Mouse (Mus musculus): ENCODE measurements at regions not wholly inside any gene's neighbourhood (a gene's known extent, or its start where the extent isn't known, plus 50 kb on each side); places are given as distances from the start of the nearest gene placed in this dataset.
"Not testable (repeated sequence)": the region's sequence is repeated elsewhere in the genome, so short reads cannot be mapped to it uniquely, and the experiment has no call there.

- no peak for TF ChIP-seq CTCF (IDR thresholded peaks at IDR 0.05; ENCODE audit: low read depth)
- H3K36me3 ChIP-seq (ENCODE audit: insufficient read depth): no peaks in the 10 kb centered on the region
- H3K27ac ChIP-seq (ENCODE audit: low read depth): no peak overlapping the region
- no peak overlapping the region for H3K4me2 ChIP-seq
- H3K27me3 ChIP-seq (ENCODE audit: insufficient read depth, low read length): no peaks in the 10 kb centered on the region
- H3K9me3 ChIP-seq (ENCODE audit: low read depth, low read length): no peaks in the 10 kb centered on the region
- DNase-seq (no peak), ATAC-seq (ENCODE audit: insufficient read depth) (no peak)
- no peak overlapping the region for H3K9ac ChIP-seq
- H3K4me1 ChIP-seq (ENCODE audit: insufficient read depth): no peaks in the 10 kb centered on the region
- no peak overlapping the region for H3K4me3 ChIP-seq (ENCODE audit: low read depth, low read length)
- WGBS: 83% methylated on average over 6 of the region's 6 CpGs
Observed at GRCm38 (mm10) chr5:50182721-50183120, 123.9 kb upstream of the Adgra3 start.

GRCm38 (mm10) chr5:50156557-50156956, 97.8 kb upstream of the Adgra3 start:
- H3K36me3 ChIP-seq (ENCODE audit: insufficient read depth): no peaks in the 10 kb centered on the region
- no peak for TF ChIP-seq CTCF (IDR thresholded peaks at IDR 0.05; ENCODE audit: low read depth)
- WGBS: 19% methylated on average over 1 of the region's 1 CpGs
- DNase-seq: peak; percentile 90
- H3K4me2 ChIP-seq: no peak overlapping the region
- no peaks in the 10 kb centered on the region for H3K27me3 ChIP-seq (ENCODE audit: insufficient read depth, low read length)
- ATAC-seq (ENCODE audit: insufficient read depth): peak; percentile 93
- H3K4me1 ChIP-seq (ENCODE audit: insufficient read depth): no peaks in the 10 kb centered on the region
- no peaks in the 10 kb centered on the region for H3K9me3 ChIP-seq (ENCODE audit: low read depth, low read length)
- H3K4me3 ChIP-seq (ENCODE audit: low read depth, low read length): no peak overlapping the region
- H3K9ac ChIP-seq: no peak overlapping the region
- no peak overlapping the region for H3K27ac ChIP-seq (ENCODE audit: low read depth)

- not testable (repeated sequence) for H3K4me2 ChIP-seq; H3K4me1 ChIP-seq (ENCODE audit: insufficient read depth); H3K4me3 ChIP-seq (ENCODE audit: low read depth, low read length); H3K9me3 ChIP-seq (ENCODE audit: low read depth, low read length); H3K9ac ChIP-seq; H3K27ac ChIP-seq (ENCODE audit: low read depth); ATAC-seq (ENCODE audit: insufficient read depth); DNase-seq; H3K36me3 ChIP-seq (ENCODE audit: insufficient read depth); H3K27me3 ChIP-seq (ENCODE audit: insufficient read depth, low read length)
- WGBS: 93% methylated on average over 2 of the region's 2 CpGs
Observed at GRCm38 (mm10) chr5:50155170-50155860, 96.5 kb upstream of the Adgra3 start.

GRCm38 (mm10) chr5:50146926-50147325, 88.1 kb upstream of the Adgra3 start:
- ATAC-seq (ENCODE audit: insufficient read depth) (peak; percentile 62; the same call in 1 of the 2 replicates), DNase-seq (peak; percentile 80)
- WGBS: 33% methylated on average over 3 of the region's 3 CpGs
- Histone ChIP-seq H3K27ac (ENCODE audit: low read depth) (no peak overlapping the region), H3K27me3 (ENCODE audit: insufficient read depth, low read length) (no peaks in the 10 kb centered on the region), H3K4me2 (no peak overlapping the region), H3K36me3 (ENCODE audit: insufficient read depth) (no peaks in the 10 kb centered on the region), H3K4me1 (ENCODE audit: insufficient read depth) (peaks cover 3% of the 10 kb centered on the region; the same call in 1 of the 2 replicates), H3K9ac (no peak overlapping the region), H3K9me3 (ENCODE audit: low read depth, low read length) (no peaks in the 10 kb centered on the region), H3K4me3 (ENCODE audit: low read depth, low read length) (no peak overlapping the region)
- TF ChIP-seq CTCF (IDR thresholded peaks at IDR 0.05; ENCODE audit: low read depth): no peak

GRCm38 (mm10) chr5:50145458-50146083, 86.8 kb upstream of the Adgra3 start:
- Histone ChIP-seq H3K27ac (ENCODE audit: low read depth) (no peak overlapping the region), H3K4me3 (ENCODE audit: low read depth, low read length) (no peak overlapping the region), H3K4me2 (no peak overlapping the region), H3K9me3 (ENCODE audit: low read depth, low read length) (no peaks in the 10 kb centered on the region), H3K9ac (no peak overlapping the region), H3K4me1 (ENCODE audit: insufficient read depth) (peaks cover 3% of the 10 kb centered on the region; the same call in 1 of the 2 replicates), H3K36me3 (ENCODE audit: insufficient read depth) (no peaks in the 10 kb centered on the region), H3K27me3 (ENCODE audit: insufficient read depth, low read length) (no peaks in the 10 kb centered on the region)
- TF ChIP-seq CTCF (IDR thresholded peaks at IDR 0.05; ENCODE audit: low read depth): no peak
- 56% methylated on average over 2 of the region's 2 CpGs for WGBS
- DNase-seq: peak; percentile 32
- ATAC-seq (ENCODE audit: insufficient read depth): peak; percentile 69; the same call in 1 of the 2 replicates

GRCm38 (mm10) chr5:50130202-50130601, 71.4 kb upstream of the Adgra3 start:
- Histone ChIP-seq H3K9me3 (ENCODE audit: low read depth, low read length) (no peaks in the 10 kb centered on the region), H3K27ac (ENCODE audit: low read depth) (no peak overlapping the region), H3K4me1 (ENCODE audit: insufficient read depth) (no peaks in the 10 kb centered on the region), H3K27me3 (ENCODE audit: insufficient read depth, low read length) (no peaks in the 10 kb centered on the region), H3K4me3 (ENCODE audit: low read depth, low read length) (no peak overlapping the region), H3K4me2 (no peak overlapping the region), H3K36me3 (ENCODE audit: insufficient read depth) (no peaks in the 10 kb centered on the region), H3K9ac (no peak overlapping the region)
- TF ChIP-seq CTCF (IDR thresholded peaks at IDR 0.05; ENCODE audit: low read depth): no peak
- no peak for DNase-seq
- 30% methylated on average over 2 of the region's 2 CpGs for WGBS
- ATAC-seq (ENCODE audit: insufficient read depth): no peak

GRCm38 (mm10) chr5:50128972-50129371, 70.2 kb upstream of the Adgra3 start:
- H3K4me2 ChIP-seq: no peak overlapping the region
- no peaks in the 10 kb centered on the region for H3K36me3 ChIP-seq (ENCODE audit: insufficient read depth)
- no peaks in the 10 kb centered on the region for H3K9me3 ChIP-seq (ENCODE audit: low read depth, low read length)
- no peak for ATAC-seq (ENCODE audit: insufficient read depth)
- WGBS: 76% methylated on average over 3 of the region's 3 CpGs
- no peak overlapping the region for H3K4me3 ChIP-seq (ENCODE audit: low read depth, low read length)
- no peak overlapping the region for H3K9ac ChIP-seq
- H3K27ac ChIP-seq (ENCODE audit: low read depth): no peak overlapping the region
- DNase-seq: no peak
- no peaks in the 10 kb centered on the region for H3K4me1 ChIP-seq (ENCODE audit: insufficient read depth)
- TF ChIP-seq CTCF (IDR thresholded peaks at IDR 0.05; ENCODE audit: low read depth): no peak
- H3K27me3 ChIP-seq (ENCODE audit: insufficient read depth, low read length): no peaks in the 10 kb centered on the region
